Mouse (Mus musculus) embryonic fibroblast, embryonic 13.5 days (primary cell): ENCODE data around the gene Mmp20. TPM values are rescaled to one million over a fixed set of nuclear protein-coding genes. Genes with fewer than 3 reads are reported as not detected.

Source experiments
- H3K27ac ChIP-seq: 2 replicates; pipeline ENCODE4 v1.5.1; 2012; ENCODE audit warnings: low read length, control low read depth, inconsistent platforms; ENCODE audit not compliant: insufficient read depth
- H3K4me1 ChIP-seq: 2 replicates; pipeline ENCODE4 v1.6.1; 2011; ENCODE audit warnings: low read length; ENCODE audit not compliant: control insufficient read depth, insufficient read depth
- H3K4me3 ChIP-seq: 2 replicates; pipeline ENCODE4 v1.5.1; 2011; ENCODE audit warnings: mild to moderate bottlenecking, control low read depth, low read length; ENCODE audit not compliant: insufficient read depth
- CTCF ChIP-seq: IDR thresholded peaks from 2 replicates; pipeline ENCODE4 v1.5.1; 2011; ENCODE audit warnings: mild to moderate bottlenecking, control low read depth, low read length, moderate library complexity, borderline replicate concordance; ENCODE audit not compliant: insufficient read depth
- POLR2A ChIP-seq: IDR thresholded peaks from 2 replicates; pipeline ENCODE4 v1.6.1; 2011; ENCODE audit warnings: low read depth, mild to moderate bottlenecking, control low read depth, low read length, moderate library complexity
- polyA plus RNA-seq: library from polyadenylated mRNA; stranded (reverse); fragments of >200 nt; gene quantifications from 2 replicates; pipeline ENCODE4 v1.2.4, GENCODE M21; 2011; ENCODE audit warnings: low read depth; ENCODE audit not compliant: missing spikeins, insufficient read length

Gene Mmp20
- polyA plus RNA-seq, 1 experiment, result not detected

- no peak for TF ChIP-seq POLR2A
- no peak for TF ChIP-seq CTCF
- Histone ChIP-seq H3K4me1 (no peaks in the 10 kb centered on the region), H3K27ac (no peak overlapping the region), H3K4me3 (no peak overlapping the region)
These were observed 22.6 kb downstream of the Mmp20 start for GRCm38 (mm10) chr9:7650397-7651180.

- Histone ChIP-seq H3K4me3 (no peak overlapping the region), H3K4me1 (no peaks in the 10 kb centered on the region), H3K27ac (no peak overlapping the region)
- TF ChIP-seq POLR2A, result no peak
- TF ChIP-seq CTCF, result no peak
These were observed 24.5 kb downstream of the Mmp20 start for GRCm38 (mm10) chr9:7652351-7653085.

GRCm38 (mm10) chr9:7657946-7658345 is 29.9 kb downstream of the Mmp20 start:
- H3K4me3 ChIP-seq, result no peak overlapping the region
- TF ChIP-seq CTCF, result no peak
- no peak for TF ChIP-seq POLR2A
- H3K27ac ChIP-seq, result no peak overlapping the region
- H3K4me1 ChIP-seq, result no peaks in the 10 kb centered on the region

GRCm38 (mm10) chr9:7659469-7660020 is 31.5 kb downstream of the Mmp20 start:
- no peak overlapping the region for H3K27ac ChIP-seq
- no peak for TF ChIP-seq CTCF
- TF ChIP-seq POLR2A, result no peak
- no peak overlapping the region for H3K4me3 ChIP-seq
- no peaks in the 10 kb centered on the region for H3K4me1 ChIP-seq

GRCm38 (mm10) chr9:7661371-7661770 is 33.3 kb downstream of the Mmp20 start:
- Histone ChIP-seq H3K4me3 (no peak overlapping the region), H3K27ac (no peak overlapping the region), H3K4me1 (no peaks in the 10 kb centered on the region)
- no peak for TF ChIP-seq POLR2A
- TF ChIP-seq CTCF, result no peak

GRCm38 (mm10) chr9:7669674-7670073 is 41.6 kb downstream of the Mmp20 start:
- no peaks in the 10 kb centered on the region for H3K4me1 ChIP-seq
- no peak for TF ChIP-seq CTCF
- no peak overlapping the region for H3K4me3 ChIP-seq
- H3K27ac ChIP-seq, result no peak overlapping the region

- Histone ChIP-seq H3K4me3 (no peak overlapping the region), H3K27ac (no peak overlapping the region), H3K4me1 (no peaks in the 10 kb centered on the region)
- TF ChIP-seq CTCF (no peak), POLR2A (no peak)
These were observed 45.0 kb downstream of the Mmp20 start for GRCm38 (mm10) chr9:7672985-7673384.

- no peak for TF ChIP-seq CTCF
- TF ChIP-seq POLR2A, result no peak
- Histone ChIP-seq H3K27ac (no peak overlapping the region), H3K4me3 (no peak overlapping the region), H3K4me1 (no peaks in the 10 kb centered on the region)
These were observed 50.3 kb downstream of the Mmp20 start for GRCm38 (mm10) chr9:7678154-7678837.

- Histone ChIP-seq H3K4me1 (no peaks in the 10 kb centered on the region), H3K4me3 (no peak overlapping the region), H3K27ac (no peak overlapping the region)
- TF ChIP-seq POLR2A (no peak), CTCF (no peak)
These were observed 54.1 kb downstream of the Mmp20 start for GRCm38 (mm10) chr9:7682081-7682618.
